Mouse (Mus musculus) forebrain, embryonic 12.5 days (tissue): ENCODE results near the gene Smad3. TPM values are rescaled to one million over a fixed set of nuclear protein-coding genes. Genes with fewer than 3 reads are reported as not detected.

Experiments used
- ATAC-seq: fragments of 200-750 bp; cut with Nextera tagmentation; 2 replicates; pipeline ENCODE4 v1.8.0; 2017; ENCODE audit warnings: moderate TSS enrichment; ENCODE audit not compliant: low FRiP score
- H3K27ac ChIP-seq: fragments of 300-500 bp; sonication (generic); 2 replicates; pipeline ENCODE4 v1.5.1; 2016; ENCODE audit warnings: mild to moderate bottlenecking
- H3K27me3 ChIP-seq: fragments of 300-500 bp; sonication (generic); 2 replicates; pipeline ENCODE4 v1.6.1; 2016; ENCODE audit warnings: mild to moderate bottlenecking
- H3K36me3 ChIP-seq: fragments of 300-500 bp; sonication (generic); replicated peaks from 2 replicates; pipeline ENCODE4 v1.6.1; 2016; ENCODE audit warnings: mild to moderate bottlenecking
- H3K4me1 ChIP-seq: fragments of 300-500 bp; sonication (generic); 2 replicates; pipeline ENCODE4 v1.6.1; 2016
- H3K4me2 ChIP-seq: fragments of 300-500 bp; sonication (generic); 2 replicates; pipeline ENCODE4 v1.6.1; 2016; ENCODE audit warnings: mild to moderate bottlenecking, moderate library complexity
- H3K4me3 ChIP-seq: fragments of 300-500 bp; sonication (generic); replicated peaks from 2 replicates; pipeline ENCODE4 v1.5.1; 2016; ENCODE audit warnings: mild to moderate bottlenecking
- H3K9ac ChIP-seq: fragments of 300-500 bp; sonication (generic); 2 replicates; pipeline ENCODE4 v1.6.1; 2016; ENCODE audit warnings: mild to moderate bottlenecking
- H3K9me3 ChIP-seq: fragments of 300-500 bp; sonication (generic); 2 replicates; pipeline ENCODE4 v1.6.1; 2016
- WGBS: fragments of 180-500 bp; shearing (Covaris S2); methylation state at CpG from one replicate; pipeline ENCODE4 v1.1.7; 2016; 5-methylcytosine and 5-hydroxymethylcytosine counted together
- polyA plus RNA-seq: library from polyadenylated mRNA; unstranded; fragments of >200 nt; fragmentation: Nextera tagmentation; extraction: Ambion mirVana; gene quantifications from 2 replicates; pipeline ENCODE4 v1.2.1, GENCODE M21; 2016

Smad3 gene
- polyA plus RNA-seq, result 23.1 and 23.6 TPM in 2 replicates

GRCm38 (mm10) chr9:63757865-63758440 lies at the start of gene Smad3:
Gene Smad3, minus strand, starts transcription at chr9:63757994.
- Histone ChIP-seq H3K36me3 (no peaks in the 10 kb centered on the region), H3K9me3 (peaks cover 4% of the 10 kb centered on the region; the same call in 1 of the 2 replicates), H3K9ac (peak within 1 kb of the TSS; percentile 87), H3K27me3 (0 out of 2 replicates have a peak, but pooled peaks cover 4% of the 10 kb centered on the region), H3K27ac (peak within 1 kb of the TSS; percentile 97), H3K4me3 (peak within 1 kb of the TSS; percentile 72), H3K4me1 (peaks cover 61% of the 10 kb centered on the region), H3K4me2 (peak within 1 kb of the TSS; percentile 91)
- under 1% methylated on average over 42 of the region's 59 CpGs for WGBS
- ATAC-seq, result peak; percentile 90

DNA sequence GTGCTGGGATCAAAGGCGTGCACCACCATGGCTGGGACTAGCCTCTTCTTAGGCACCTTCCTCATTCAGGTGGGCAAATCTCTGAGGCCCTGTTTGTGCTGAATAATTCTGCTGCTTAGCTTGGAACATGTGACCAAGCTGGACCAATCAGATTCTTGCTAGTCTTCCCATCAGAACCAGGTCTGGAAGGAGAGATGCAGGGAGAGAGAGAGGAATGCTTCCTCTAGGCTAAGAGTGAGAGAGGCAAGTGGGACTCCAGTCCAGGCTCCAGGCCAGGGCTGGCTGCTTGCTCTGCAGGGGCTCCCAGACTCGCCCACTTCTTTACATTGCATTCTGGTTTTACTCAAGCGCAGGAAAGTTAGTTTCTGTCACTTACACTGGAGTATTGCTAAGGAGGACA lies 47.1 kb upstream of the Smad3 start:
- WGBS, result 60% methylated on average over 3 of the region's 3 CpGs
- no peak overlapping the region for H3K27ac ChIP-seq

DNA sequence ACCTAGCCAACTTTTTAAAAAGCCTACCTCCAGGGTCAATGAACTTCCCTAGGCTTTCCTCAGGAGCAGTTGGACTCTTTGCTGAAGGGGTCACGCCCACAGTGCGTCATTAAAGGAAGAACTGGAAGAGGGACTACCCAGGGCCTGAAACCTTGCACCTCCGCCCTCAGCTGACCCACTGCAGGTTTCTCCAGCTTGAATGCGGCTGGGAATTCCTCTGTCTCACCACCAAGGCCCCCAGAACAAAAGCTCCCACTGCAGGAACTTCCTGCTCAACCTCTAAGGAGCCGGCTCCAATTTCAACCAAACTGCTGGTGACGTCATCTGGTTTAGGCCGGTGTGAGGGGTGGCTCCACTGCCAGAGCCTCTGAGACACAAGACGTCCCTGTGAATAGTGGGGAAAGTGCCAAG lies 45.4 kb upstream of the Smad3 start:
- H3K9ac ChIP-seq, result no peak overlapping the region
- peak overlapping the region; percentile 31 for H3K4me2 ChIP-seq
- H3K27ac ChIP-seq, result peak overlapping the region; percentile 63; the same call in 1 of the 2 replicates
- ATAC-seq, result peak; percentile 57; the same call in 1 of the 2 replicates
- H3K4me3 ChIP-seq, result no peak overlapping the region
- H3K9me3 ChIP-seq, result no peaks in the 10 kb centered on the region
- no peaks in the 10 kb centered on the region for H3K36me3 ChIP-seq
- peaks cover 25% of the 10 kb centered on the region for H3K4me1 ChIP-seq
- WGBS, result 2% methylated on average over 8 of the region's 8 CpGs
- H3K27me3 ChIP-seq, result peaks cover 3% of the 10 kb centered on the region; the same call in 1 of the 2 replicates

More for the DNA sequence above, 47.1 kb upstream of the Smad3 start:
- Histone ChIP-seq H3K4me2 (no peak overlapping the region), H3K9ac (no peak overlapping the region), H3K4me1 (peaks cover 29% of the 10 kb centered on the region), H3K36me3 (no peaks in the 10 kb centered on the region), H3K4me3 (no peak overlapping the region), H3K27me3 (peaks cover 3% of the 10 kb centered on the region; the same call in 1 of the 2 replicates), H3K9me3 (no peaks in the 10 kb centered on the region)
- ATAC-seq, result no peak

DNA sequence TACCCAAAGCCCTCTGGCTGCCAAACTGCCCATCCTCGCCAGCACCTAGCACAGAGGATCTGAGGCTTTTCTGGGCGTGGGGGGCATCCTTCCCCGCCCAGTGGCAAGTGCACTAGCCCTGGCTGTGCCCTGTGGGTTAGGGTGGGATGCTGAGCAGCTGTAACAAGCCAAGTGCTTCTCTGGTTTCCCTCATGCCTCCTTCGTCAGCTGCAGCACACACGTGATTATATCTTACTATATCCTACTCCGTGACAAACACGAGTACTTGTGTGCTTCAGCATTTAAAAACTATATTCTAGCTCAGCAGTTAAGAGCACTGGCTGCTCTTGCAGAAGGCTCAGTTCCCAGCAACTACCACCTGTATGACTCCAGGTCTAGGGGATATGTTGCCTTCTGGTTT lies 44.7 kb upstream of the Smad3 start:
- 79% methylated on average over 7 of the region's 7 CpGs for WGBS
- H3K4me1 ChIP-seq, result peaks cover 25% of the 10 kb centered on the region
- H3K27me3 ChIP-seq, result peaks cover 3% of the 10 kb centered on the region; the same call in 1 of the 2 replicates
- H3K27ac ChIP-seq, result no peak overlapping the region
- no peak overlapping the region for H3K4me3 ChIP-seq
- no peak for ATAC-seq
- no peaks in the 10 kb centered on the region for H3K9me3 ChIP-seq
- H3K36me3 ChIP-seq, result no peaks in the 10 kb centered on the region
- H3K4me2 ChIP-seq, result no peak overlapping the region
- no peak overlapping the region for H3K9ac ChIP-seq

DNA sequence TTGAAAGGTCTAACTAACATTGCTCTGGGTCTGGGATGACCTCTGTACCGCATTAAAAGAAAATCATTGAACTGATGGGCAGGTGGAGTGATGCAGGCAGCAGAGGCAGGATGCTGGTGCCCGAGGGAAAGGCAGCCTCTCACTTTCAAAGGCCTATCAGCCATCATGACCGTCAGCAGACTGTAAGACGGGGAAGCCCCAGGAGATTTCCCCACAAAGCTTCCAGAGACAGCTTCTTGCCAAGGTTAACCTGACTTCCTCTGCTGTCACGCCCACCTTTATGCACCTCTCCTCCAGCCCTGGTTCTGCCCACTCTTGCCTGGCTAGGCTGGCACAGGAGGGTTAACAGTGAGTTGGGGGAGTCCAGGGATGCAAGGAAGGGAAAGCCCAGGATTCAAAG lies 44.3 kb upstream of the Smad3 start:
- 71% methylated on average over 5 of the region's 5 CpGs for WGBS
- Histone ChIP-seq H3K27ac (no peak overlapping the region), H3K36me3 (no peaks in the 10 kb centered on the region), H3K27me3 (peaks cover 3% of the 10 kb centered on the region; the same call in 1 of the 2 replicates), H3K4me1 (peaks cover 25% of the 10 kb centered on the region), H3K9me3 (no peaks in the 10 kb centered on the region), H3K4me3 (no peak overlapping the region), H3K4me2 (no peak overlapping the region), H3K9ac (no peak overlapping the region)
- ATAC-seq, result no peak

GRCm38 (mm10) chr9:63796429-63796828 lies 38.6 kb upstream of the Smad3 start:
- H3K9me3 ChIP-seq, result no peaks in the 10 kb centered on the region
- no peak overlapping the region for H3K9ac ChIP-seq
- peaks cover 3% of the 10 kb centered on the region; the same call in 1 of the 2 replicates for H3K27me3 ChIP-seq
- no peak overlapping the region for H3K4me3 ChIP-seq
- ATAC-seq, result no peak
- no peak overlapping the region for H3K27ac ChIP-seq
- 79% methylated on average over 3 of the region's 3 CpGs for WGBS
- H3K36me3 ChIP-seq, result no peaks in the 10 kb centered on the region
- no peak overlapping the region for H3K4me2 ChIP-seq
- no peaks in the 10 kb centered on the region; the same call in 1 of the 2 replicates for H3K4me1 ChIP-seq

DNA sequence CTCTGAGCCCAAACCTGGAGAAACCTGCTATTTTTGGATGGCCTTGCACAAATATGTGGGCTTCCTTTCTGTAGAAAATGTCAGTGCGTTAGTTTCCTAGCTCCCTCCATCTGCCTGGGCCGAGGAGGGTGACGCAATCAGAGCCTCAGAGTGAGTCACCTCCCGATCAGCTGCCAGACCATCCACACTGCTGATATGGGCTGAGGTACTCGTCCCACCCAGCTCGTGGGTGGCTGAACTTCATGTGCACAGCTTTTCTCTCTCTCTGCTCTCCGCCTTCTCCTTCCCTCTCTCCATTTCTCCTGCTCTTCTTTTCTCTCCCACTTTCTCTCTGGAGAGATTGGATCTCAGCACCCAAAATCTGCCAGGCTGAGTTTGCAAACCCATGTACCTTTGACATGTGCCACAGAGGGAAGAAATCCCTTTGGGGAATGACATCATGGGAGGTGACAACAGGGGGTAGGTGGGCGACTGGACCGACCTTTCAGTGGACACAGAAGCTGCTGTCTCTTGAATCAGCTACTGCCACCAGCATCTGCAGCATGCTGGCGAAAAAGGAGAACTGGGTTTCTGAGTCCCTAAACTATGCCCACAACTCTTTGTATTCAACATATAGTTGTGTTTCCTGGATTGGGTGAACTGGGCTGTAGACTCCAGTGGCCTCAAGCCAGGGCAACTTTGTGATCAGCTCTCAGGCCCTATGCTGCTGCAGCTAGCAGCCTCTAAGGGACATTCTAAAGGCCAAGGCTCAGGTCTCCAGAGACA lies 36.1 kb upstream of the Smad3 start:
- H3K9me3 ChIP-seq, result no peaks in the 10 kb centered on the region
- ATAC-seq, result no peak
- no peak overlapping the region for H3K9ac ChIP-seq
- no peak overlapping the region for H3K4me2 ChIP-seq
- no peaks in the 10 kb centered on the region for H3K27me3 ChIP-seq
- H3K36me3 ChIP-seq, result no peaks in the 10 kb centered on the region
- no peak overlapping the region for H3K4me3 ChIP-seq
- no peaks in the 10 kb centered on the region; the same call in 1 of the 2 replicates for H3K4me1 ChIP-seq
- 86% methylated on average over 10 of the region's 10 CpGs for WGBS
- no peak overlapping the region for H3K27ac ChIP-seq

DNA sequence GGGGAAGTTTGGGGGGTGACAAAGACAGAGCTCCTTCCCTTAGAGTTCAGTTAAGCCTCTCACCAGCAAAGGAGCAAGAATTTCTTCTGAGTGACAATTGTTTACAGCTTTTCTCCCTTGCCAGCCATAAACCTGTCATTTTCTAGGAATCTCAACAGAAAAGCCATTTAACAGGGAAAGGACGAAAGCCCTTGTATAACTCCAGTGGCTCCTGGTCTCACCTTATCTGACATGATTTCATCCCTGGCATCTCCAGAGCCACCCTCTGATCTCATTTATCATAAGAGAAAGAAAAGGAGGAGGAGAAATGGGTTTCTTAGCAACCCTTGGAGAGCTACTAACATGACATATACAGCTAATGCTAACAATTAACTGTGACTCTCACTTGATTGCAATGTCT lies 33.9 kb upstream of the Smad3 start:
- Histone ChIP-seq H3K27me3 (no peaks in the 10 kb centered on the region; the same call in 1 of the 2 replicates), H3K4me2 (no peak overlapping the region), H3K36me3 (no peaks in the 10 kb centered on the region), H3K9me3 (no peaks in the 10 kb centered on the region), H3K9ac (no peak overlapping the region), H3K4me1 (peaks cover 10% of the 10 kb centered on the region), H3K4me3 (no peak overlapping the region), H3K27ac (no peak overlapping the region)
- ATAC-seq, result no peak
- 90% methylated on average over 1 of the region's 1 CpGs for WGBS

- ATAC-seq, result no peak
- Histone ChIP-seq H3K4me3 (no peak overlapping the region), H3K9ac (no peak overlapping the region), H3K4me1 (peaks cover 15% of the 10 kb centered on the region), H3K27ac (no peak overlapping the region), H3K4me2 (no peak overlapping the region), H3K36me3 (no peaks in the 10 kb centered on the region), H3K27me3 (no peaks in the 10 kb centered on the region; the same call in 1 of the 2 replicates), H3K9me3 (no peaks in the 10 kb centered on the region)
- 52% methylated on average over 6 of the region's 6 CpGs for WGBS
These were observed 33.5 kb upstream of the Smad3 start for GRCm38 (mm10) chr9:63791275-63791674.

DNA sequence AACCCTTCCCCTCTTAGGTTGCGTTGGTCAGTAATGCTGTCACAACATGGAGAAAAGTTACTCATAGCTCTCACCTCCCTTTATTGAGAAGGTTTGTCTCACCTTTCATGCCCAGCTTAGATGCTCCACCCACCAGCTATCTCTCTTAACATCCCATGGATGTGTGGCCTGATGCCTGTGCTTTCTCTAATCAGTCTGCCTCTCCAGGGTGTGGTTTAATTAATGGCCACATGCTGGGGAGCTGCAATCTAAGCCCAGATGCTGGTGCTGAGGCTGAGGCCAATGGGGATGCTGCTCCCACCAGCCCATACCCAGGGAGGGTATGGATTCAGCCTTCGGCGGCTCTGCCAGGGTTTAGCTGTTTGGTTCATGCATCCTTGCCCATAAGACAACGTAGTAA lies 32.4 kb upstream of the Smad3 start:
- Histone ChIP-seq H3K4me1 (peaks cover 22% of the 10 kb centered on the region), H3K27ac (no peak overlapping the region), H3K9ac (no peak overlapping the region), H3K36me3 (no peaks in the 10 kb centered on the region), H3K9me3 (no peaks in the 10 kb centered on the region), H3K4me3 (no peak overlapping the region), H3K4me2 (no peak overlapping the region), H3K27me3 (no peaks in the 10 kb centered on the region; the same call in 1 of the 2 replicates)
- no peak for ATAC-seq
- WGBS, result 90% methylated on average over 4 of the region's 4 CpGs

DNA sequence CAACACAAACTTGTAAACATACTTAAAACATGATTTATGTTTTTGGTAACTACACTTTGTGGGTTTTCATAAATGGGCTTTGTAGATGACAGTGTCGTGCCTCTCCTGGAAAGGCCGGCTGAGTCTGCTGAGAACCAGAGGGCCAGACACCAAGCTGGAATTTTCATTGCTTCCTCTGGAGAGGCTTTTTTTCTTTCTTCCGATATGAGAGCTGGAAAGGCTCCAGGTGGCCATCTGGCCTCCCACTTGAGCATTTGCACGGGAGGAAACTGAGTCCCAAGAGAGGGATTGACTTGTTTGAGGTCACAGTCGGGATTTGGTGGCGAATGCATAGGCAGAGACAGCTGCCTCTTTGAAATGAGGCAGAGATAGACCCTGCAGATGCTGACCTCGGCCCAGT lies 31.6 kb upstream of the Smad3 start:
- ATAC-seq, result no peak
- 81% methylated on average over 7 of the region's 7 CpGs for WGBS
- no peak overlapping the region for H3K9ac ChIP-seq
- no peak overlapping the region for H3K4me2 ChIP-seq
- H3K27me3 ChIP-seq, result no peaks in the 10 kb centered on the region; the same call in 1 of the 2 replicates
- H3K4me1 ChIP-seq, result peaks cover 22% of the 10 kb centered on the region
- H3K9me3 ChIP-seq, result no peaks in the 10 kb centered on the region
- H3K4me3 ChIP-seq, result no peak overlapping the region
- H3K27ac ChIP-seq, result no peak overlapping the region
- no peaks in the 10 kb centered on the region for H3K36me3 ChIP-seq

GRCm38 (mm10) chr9:63787606-63788005 lies 29.8 kb upstream of the Smad3 start:
- Histone ChIP-seq H3K9me3 (no peaks in the 10 kb centered on the region), H3K27ac (no peak overlapping the region), H3K27me3 (no peaks in the 10 kb centered on the region; the same call in 1 of the 2 replicates), H3K36me3 (no peaks in the 10 kb centered on the region), H3K9ac (no peak overlapping the region), H3K4me1 (peaks cover 30% of the 10 kb centered on the region), H3K4me2 (no peak overlapping the region), H3K4me3 (no peak overlapping the region)
- 64% methylated on average over 3 of the region's 3 CpGs for WGBS
- ATAC-seq, result no peak
